Mouse (Mus musculus): Measurements from ENCODE around the gene Unc93b1.

The Unc93b1 gene

DNA sequence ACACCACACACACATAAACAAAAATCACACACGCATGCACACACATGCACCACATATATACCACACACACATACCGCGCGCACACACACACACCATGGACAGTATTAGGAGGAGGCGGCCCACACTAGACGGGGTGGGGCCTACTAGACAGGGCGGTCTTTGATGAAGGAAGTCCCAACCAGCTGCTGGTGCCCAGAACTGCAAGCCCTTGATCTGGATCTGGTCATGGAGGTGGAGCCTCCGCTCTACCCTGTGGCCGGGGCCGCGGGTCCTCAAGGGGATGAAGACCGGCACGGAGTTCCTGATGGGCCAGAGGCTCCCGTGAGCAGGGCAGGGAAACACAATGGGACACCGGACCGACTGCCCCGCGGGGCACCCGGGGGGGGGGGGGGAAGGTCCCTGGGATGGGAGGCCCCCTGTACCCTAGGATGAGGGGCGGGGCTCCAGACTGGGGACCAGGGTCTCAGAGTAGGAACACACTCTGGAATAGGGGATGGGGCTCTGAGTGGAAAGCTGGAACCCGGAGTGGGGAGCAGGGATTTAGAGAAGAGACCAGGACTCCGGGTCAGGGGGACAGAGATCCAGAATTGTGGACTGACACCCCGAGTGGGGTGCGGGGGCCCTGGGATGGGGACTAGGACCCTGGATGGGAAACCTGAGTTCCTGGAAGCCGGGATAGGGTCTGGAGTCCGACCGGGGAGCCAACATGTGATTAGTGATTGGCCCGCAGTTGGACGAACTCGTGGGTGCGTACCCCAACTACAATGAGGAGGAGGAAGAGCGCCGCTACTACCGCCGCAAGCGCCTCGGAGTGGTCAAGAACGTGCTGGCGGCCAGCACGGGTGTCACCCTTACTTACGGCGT lies at the start of gene Unc93b1:
Gene Unc93b1, plus strand, starts transcription at position 155 of the 864 bp plus-strand sequence.
- DNase-seq (ENCODE audit: low spot score in 2 of 2) = no peak

DNA sequence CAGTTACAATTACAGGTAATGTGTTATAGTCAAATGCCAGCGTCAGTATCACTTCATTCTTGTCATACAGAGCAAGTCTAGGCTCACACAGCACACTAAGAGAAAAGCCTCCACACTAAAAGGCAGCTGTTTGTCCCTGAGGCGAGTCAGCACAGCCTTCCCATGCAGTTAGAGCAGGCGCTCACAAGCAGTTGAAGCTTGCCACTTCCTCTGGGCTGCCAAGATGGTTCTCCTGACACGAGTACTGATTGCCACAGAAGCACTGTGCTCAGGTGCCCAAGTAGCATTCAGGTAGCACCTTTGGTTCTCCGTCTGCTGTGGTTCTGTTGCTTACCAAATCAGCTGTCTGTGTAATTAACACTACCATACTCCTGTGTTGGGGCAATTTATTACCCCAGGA lies 45.9 kb upstream of the Unc93b1 start:
- no peak for DNase-seq (ENCODE audit: low spot score in 2 of 2)

DNA sequence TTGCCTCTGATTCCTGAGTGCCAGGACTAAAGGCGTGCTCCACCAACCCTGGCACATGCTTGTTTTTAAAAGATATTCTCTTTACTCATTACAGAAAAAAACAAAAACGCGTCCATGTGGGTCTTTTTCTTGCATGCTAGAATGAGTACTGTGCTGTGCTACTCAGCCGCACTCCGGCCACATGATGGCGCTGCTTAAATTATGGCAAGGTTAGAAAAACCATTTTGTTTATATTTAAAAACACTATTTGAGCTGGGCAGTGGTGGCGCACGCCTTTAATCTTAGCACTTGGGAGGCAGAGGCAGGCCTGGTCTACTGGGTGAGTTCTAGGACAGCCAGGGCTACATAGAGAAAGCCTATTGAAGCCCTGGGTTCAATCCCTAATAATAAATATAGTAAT lies 44.8 kb upstream of the Unc93b1 start:
- DNase-seq (ENCODE audit: low spot score in 2 of 2) = no peak

DNA sequence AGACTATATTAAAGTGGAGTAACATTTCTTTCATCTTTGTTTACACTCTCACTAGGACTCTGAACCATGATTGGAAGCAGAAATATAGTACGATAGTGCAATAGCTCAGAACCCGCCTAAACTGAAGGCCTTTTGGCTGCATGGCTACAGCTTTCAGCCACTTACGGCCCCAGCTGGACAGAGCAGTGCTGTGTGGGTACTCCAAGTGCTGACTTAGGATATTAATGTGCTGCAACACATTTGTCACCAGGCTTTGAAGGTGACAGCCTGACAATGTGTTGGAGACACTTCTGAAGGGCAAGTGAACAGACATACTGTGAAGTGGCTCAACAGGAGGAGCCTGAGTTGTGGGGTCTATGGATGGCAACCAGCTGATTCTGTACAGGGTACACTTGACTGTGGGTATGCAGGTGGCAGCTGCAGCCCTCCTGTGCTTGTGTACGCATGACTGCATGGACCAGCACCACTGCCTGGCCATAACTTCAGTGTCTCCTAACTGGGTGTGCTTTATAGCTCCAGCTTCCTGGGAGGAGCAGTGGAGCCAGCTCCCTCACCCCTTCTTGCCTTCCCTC lies 41.4 kb upstream of the Unc93b1 start:
- no peak for DNase-seq (ENCODE audit: low spot score in 2 of 2)

DNA sequence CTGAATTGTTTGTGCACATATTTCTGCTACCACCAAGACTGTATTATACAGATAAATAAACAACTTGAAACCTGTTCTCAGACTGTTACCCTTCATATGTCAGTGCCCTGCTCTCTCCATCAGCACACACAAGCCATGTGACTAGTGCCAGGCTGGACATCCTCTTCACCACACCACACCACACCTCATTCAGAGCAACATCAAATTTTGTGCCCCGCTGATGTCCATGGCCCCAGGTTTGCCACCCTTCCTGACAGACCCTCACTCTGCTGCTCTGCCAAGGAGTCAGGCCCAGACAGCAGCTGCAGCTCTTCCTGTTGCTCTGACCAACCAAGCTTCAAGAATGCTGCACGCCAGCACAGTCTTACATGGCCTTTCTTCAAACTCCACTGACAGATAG lies 40.7 kb upstream of the Unc93b1 start:
- DNase-seq (ENCODE audit: low spot score in 2 of 2) = no peak

DNA sequence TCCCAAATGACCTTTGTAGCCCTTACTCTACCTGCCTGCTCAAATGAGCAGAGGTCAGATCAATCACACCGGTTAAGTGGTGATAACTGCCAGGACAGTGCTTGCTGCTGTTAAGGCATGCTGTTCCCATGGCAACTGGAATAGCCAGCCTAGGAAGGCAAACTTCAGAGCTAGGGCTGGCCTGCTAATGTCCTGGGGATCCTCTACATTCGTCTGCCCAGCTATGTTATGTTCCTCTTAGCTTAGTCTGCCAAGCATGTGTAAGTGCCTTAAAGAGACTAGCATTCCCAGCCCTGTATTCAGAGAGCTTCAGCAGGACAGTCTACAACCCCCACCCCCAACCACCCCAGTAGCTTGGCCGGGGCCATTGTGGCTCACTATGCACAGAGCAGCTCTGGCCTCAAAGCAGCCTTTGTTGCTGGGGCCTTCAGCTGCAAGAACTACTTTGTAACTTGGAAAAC lies 39.8 kb upstream of the Unc93b1 start:
- DNase-seq (ENCODE audit: low spot score in 2 of 2) = peak in 1 of 2 experiments; percentile 24

DNA sequence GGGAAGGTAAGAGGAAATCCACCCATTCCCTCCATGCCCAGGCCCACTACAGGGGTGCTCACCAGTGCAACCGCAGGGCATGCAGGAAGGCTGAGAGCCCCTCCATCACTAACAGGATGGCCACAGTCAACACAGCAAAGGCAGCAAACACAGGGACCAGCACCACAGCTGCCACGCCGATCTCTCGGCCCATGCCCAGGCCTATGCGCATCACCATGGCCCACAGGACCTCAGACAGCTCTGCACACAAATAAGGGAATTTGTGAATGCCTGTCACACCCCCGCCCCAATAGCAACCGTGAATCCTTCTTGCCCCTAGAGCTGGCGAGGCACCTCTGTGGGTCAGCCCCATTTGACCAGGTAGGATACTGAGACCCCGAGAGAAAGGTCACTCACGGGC lies 38.8 kb upstream of the Unc93b1 start:
- DNase-seq (ENCODE audit: low spot score in 2 of 2) = peak in 1 of 2 experiments; percentile 10

DNA sequence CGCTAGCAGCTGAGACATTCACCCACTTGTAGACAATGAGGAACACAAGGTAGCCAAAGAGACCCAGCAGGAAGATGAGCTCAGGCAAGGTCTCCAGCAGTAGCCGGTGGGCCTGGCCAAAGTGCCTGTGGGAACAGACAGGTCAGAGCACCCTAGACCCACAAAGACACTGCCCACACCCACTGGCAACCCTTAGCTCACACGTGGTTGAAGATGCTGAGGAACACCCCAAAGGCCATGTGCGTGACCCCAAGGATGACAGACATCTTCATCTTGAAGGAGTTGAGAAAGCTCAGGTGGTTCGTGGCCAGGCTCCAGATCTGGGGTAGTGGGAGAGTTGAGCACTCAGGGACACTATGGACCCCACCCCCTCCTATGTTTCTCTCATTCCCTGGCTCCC lies 37.4 kb upstream of the Unc93b1 start:
- no peak for DNase-seq (ENCODE audit: low spot score in 2 of 2)

DNA sequence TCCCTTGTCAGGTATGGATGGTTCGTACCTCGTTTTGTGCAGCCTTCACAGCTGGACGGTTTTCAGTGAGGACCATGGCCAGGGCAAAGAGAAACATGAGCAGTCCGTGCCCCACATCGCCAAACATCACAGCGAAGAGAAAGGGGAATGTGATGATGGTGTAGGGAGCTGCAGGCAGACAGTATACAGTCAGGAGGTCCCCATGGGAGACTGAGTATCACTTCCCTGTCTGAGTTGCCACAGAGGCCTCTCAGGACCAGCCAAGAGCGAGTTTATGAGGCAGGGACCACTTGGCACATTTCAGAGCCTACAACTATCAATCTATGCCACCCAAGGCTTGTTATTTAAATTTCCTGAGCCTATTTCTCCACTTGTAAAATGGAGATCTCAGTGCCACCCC lies 36.0 kb upstream of the Unc93b1 start:
- DNase-seq (ENCODE audit: low spot score in 2 of 2) = no peak

DNA sequence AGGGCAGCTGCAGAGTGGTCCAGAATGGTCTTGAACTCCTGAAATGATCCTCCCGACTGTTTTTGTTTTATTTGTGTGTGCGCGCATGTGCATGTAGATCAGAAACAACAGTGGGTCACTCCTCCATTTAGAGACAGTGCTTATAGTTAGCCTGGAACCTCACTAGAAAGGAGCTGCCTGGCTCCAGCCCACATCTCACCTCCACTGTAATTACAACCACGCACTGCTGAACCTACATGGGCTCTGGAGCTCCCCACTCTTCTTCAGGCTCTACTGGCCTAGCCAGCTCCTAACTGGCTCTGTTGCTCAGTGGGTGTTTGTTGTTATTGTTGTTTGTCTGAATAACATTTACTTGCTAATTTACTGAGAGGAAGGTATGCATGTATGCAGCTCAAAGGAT lies 35.4 kb upstream of the Unc93b1 start:
- no peak for DNase-seq (ENCODE audit: low spot score in 2 of 2)

DNA sequence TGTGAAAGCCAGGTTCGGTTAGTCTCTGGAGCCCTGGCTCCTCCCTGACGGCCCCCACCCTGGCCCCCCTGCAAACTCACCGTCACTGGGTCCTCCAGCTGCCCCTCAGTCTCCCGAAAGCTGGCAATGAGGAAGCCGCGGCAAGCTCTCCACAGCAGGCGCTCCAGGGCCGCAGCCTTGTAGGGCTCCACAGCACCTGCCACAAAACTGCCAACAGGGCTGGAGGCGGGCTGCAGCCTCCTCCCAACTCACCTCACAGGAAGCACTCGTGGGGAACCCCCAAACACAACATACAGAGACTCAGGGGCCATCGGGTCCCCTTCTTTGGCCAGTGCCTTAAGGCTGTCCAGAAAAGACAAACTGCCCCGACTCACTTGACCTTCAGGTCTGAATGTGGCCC lies 32.0 kb upstream of the Unc93b1 start:
- DNase-seq (ENCODE audit: low spot score in 2 of 2) = no peak

DNA sequence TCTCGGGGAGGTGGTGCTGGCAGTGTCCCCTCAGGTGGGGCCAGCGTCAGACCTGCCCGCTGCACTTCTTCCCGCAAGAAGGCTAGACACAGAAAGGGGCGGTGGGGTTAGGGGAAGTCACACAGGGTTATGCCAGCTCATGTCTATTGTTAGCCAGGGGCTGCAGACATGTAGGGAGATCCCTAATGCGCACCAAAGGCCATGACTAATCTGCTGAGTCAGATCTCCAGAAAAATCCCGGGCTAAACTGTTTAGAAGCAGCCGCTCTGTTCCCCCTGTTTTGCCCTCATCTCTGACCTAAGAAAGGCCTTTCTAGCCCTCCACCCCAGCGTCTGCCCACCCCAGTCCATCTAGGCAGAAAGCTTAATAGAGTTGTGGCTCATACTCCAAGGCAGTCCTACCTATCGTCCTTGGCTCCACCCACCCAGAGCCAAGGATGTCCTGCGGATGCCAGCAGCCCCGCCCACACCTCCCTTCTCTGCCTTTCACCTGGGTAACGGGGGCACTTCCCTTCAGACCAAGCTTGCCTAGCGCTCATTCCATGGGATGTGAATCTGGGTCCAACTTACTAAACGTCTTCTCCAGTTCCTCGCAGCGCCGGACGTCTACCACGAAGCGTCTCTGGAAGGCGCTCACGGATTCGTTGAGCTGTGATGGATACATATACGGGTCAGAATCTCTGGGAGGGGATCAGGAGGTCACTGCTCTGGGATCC lies 31.2 kb upstream of the Unc93b1 start:
- no peak for DNase-seq (ENCODE audit: low spot score in 2 of 2)

DNA sequence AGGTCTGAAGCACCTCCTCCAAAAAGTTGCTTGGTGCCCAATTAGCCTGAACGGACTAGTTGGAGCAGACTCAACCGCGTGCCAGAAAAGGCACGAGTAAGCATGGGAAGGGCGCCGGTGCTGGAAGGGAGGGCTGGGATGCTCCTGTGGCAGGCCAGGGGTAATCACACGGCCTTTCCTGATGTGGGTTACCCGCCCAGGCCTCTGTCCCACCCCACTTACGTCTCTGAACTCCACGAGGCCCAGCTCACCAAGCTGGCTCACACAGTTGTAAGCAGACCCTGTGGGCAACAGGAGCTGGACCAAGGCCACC lies 30.7 kb upstream of the Unc93b1 start:
- DNase-seq (ENCODE audit: low spot score in 2 of 2) = no peak

DNA sequence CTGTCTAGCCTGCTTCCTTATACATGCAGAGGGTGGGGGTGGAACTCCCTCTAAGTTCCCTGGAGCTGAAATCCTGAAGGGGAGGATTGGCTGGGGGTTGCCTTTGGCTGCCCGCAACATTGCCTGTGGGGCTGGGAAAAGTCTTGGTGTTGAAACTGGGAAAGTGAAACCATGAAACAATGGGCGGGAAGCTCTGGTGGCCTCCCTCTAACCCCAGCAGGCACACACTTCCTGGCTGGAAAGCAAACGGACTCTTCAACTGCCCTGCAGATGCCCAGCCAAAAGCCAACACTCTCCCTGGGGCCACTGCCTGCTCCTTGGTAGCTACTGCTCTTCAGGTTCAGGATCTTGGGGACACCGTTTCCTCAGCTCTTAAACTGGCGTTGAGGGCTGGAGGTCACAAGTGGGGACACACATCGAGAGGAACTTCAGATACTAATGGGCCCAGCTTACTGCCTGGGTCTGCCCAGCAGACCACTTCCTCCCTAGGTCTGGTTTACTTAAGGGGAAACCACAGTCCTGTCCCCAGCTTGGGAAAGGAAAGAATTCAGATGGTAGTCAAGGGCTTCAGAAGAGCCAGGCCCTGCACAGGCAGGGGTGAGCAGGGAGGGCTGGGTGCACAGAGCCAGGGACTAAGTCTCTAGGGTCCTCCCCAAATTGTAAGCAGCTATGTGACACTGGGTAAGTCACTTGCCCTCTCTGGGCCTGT lies 29.6 kb upstream of the Unc93b1 start:
- no peak for DNase-seq (ENCODE audit: low spot score in 2 of 2)

DNA sequence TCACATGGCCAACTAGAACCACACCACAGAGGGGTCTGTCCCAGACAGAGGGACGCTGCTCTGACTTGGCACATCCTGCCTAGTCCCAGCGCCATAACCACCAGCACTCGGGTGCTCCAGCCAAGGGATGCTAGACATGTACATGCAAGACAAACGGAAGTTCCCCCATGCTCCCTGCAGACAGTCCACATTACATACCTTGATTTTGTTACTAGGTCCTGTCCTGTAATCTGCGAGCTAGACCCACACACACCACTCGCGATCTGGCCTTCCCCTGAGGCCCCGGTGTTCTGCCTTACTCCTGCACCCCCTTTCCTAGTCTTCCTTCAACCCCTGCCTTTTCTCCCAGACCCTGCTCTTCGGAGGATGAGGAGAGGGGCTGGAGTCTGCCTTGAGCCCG lies 28.7 kb upstream of the Unc93b1 start:
- no peak for DNase-seq (ENCODE audit: low spot score in 2 of 2)

DNA sequence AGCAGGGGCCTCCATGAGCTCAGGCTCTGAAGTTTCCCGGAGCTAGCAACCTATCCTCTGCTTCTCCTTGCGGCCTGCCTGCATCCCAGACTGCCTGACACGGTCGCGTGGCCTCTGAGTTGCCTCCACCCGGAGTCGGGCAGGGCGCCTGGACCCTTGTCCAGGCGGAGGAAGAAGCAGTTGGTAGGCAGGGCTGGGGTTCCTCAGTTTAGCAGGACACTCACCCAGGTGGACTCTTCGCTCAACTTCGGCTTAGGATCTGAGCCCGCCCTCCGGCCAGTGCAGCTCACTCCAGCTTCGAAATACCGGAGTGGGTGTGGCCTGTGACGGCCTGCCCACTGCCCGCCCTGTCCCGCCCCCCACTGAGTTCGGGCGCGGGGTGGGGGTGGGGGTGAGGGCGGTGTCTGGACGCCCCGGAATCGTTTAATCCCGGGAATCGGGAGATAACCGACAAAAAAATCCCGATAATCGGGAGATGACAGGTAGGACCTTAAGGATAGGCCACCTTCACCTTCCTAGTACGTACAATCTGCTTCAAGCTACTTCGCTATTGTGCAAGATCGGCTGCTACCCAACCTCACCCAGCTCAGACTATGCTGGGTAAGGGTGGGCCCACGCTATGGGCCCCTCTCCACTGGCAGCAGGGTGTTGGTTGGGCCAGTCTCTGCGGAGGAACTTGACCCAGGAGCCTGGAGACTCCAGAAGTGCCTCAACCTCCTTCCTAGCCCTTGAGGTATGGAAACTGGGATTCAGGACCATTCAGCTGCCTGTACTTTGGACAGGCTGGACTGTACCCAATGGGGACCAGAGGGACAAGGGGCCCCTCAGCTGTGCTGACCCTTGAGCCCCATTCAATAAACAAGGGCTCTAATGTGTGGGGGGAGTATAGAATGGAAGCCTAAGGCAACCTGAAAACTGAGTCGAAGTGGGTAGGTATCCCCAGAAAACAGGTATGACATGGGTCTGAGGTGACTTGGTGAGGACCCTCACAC lies 27.9 kb upstream of the Unc93b1 start, which contains the start of gene Tcirg1:
Gene Tcirg1, minus strand, starts transcription at position 339 of the 992 bp plus-strand sequence.
- peak in 1 of 2 experiments; percentile 55 for DNase-seq (ENCODE audit: low spot score in 2 of 2)

DNA sequence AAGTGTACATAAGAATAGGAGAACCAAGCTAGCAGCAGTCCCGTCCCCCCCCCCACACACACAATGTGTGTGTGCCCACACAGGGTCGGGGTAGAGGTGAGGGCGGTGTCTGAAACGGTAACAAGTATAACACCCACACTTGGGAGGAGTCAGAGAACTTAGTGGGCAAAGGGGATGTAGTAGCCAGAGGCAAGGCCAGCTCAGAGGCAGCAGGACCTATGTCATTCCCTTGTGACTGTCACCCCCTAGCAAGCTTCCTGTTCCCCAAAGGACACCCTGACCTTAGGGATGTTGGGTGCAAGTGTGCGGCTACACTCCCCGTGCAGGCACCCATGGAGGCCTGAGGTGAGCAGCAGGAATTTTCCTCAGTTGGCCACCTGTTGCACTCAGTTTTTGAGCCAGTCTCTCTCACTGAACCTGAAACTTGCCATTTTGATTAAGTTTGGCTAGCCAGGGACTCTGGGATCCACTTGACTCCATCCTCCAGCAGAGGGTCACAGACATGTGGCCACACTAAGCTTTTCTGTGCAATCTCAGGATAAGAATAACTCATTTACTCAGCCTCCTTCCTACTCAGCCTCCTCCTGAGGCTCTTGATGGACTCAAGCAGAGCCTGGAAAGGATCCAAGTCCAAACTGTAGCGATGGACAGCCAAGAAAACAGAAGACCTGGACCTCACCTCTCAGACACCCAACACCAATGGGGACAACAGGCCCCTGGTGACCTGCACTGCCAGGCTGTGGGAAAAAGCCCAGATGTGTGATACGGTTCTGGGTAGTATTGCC lies 26.9 kb upstream of the Unc93b1 start:
- DNase-seq (ENCODE audit: low spot score in 2 of 2) = no peak

DNA sequence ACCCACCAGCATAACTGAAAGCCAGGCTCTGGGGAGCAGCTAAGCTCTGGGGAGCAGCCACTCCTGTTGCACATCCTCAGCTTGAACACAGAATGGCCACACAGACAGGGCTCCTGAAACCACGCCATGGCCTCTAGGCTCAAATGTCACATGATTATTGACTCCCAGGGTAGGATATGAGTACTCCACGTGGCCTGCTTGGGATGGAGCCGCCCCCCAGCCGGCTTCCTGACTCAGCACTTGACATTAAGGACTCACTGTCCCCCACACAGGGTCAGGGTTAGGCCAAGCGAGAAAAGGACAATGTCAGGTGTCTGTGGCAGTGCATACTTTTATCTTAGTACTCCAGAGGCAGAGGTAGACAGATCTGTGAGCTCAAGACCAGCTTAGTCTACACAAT lies 24.8 kb upstream of the Unc93b1 start:
- DNase-seq (ENCODE audit: low spot score in 2 of 2) = no peak

DNA sequence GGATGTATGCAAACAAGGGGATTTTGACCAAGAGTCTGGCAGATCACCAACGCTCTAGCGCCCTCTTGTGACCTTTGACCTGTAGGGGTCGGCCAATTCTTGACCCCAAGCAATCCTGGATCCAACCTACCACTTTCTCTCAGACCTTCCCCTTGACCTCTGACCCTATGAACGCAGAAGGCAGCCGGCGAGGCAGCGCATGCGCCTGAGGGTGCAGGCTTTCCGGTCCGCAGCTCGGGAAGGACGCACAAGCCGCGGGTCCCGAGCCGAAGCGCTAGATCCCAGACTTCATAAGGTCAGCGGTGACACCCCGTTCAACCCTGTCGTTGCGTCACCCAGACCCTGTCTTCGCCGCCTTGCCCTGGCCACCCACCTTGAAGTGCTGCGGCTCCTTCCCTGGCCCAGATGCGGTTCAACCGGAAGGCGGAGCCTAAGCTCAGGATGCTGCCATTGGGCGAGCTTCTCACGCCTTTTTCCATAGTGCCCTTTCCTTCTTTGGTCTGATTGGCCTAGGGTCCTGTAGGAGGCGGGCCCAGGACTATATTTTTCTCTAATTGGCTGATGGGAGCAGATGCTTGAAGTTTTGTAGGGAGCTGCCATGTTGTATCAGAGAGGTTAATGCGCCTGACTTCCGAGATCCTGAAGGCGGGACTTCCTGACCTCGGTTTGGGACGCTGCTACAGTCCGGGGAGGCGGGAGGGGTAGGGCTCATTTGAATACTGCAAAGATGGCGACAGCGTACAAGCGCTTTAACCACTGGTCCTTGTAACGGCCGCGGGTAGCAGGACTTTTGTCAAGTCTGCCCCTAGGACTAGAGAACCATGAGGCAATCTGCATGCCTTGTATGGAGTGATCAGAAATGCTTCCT lies 22.4 kb upstream of the Unc93b1 start, which contains the start of gene Ndufs8:
Gene Ndufs8, minus strand, starts transcription at position 438 of the 868 bp plus-strand sequence.
- peak; percentile 88 to 96 for DNase-seq (ENCODE audit: low spot score in 2 of 2)
